Mouse (Mus musculus): ENCODE data around the gene Pacsin3. TPM values are rescaled to one million over a fixed set of nuclear protein-coding genes. Genes with fewer than 3 reads are reported as not detected.

Gene Pacsin3
- polyA plus RNA-seq (2012; rRNA removed; ENCODE audit: low replicate concordance) = 27.4 and 58.8 TPM in 2 replicates

DNA sequence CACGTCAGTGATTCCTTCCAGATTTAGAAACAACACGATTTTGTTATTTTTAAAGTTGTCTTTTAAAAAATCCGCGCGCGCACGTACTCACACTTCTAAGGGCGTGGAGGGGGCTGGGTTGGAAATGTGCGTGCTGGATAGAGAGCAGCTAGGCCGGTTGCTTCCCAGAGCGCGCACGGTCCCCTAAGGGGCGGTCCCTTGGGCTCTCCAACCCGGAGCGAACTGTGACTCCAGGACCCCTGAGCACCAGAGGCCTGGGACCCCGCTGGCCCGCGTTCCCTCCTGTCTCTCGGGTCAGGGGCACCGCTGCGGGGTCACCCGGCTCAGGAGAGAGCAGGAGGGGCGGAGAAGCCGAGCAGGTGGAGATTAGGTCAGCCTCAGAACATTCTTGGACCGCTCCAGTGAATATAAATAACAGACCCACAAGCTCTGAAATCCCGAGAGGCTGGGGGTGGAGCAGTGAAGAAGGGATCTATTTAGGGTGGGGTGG is at the start of gene Pacsin3:
TSS of gene Pacsin3 (plus strand) at position 294 of the 490 bp plus-strand sequence.

DNA sequence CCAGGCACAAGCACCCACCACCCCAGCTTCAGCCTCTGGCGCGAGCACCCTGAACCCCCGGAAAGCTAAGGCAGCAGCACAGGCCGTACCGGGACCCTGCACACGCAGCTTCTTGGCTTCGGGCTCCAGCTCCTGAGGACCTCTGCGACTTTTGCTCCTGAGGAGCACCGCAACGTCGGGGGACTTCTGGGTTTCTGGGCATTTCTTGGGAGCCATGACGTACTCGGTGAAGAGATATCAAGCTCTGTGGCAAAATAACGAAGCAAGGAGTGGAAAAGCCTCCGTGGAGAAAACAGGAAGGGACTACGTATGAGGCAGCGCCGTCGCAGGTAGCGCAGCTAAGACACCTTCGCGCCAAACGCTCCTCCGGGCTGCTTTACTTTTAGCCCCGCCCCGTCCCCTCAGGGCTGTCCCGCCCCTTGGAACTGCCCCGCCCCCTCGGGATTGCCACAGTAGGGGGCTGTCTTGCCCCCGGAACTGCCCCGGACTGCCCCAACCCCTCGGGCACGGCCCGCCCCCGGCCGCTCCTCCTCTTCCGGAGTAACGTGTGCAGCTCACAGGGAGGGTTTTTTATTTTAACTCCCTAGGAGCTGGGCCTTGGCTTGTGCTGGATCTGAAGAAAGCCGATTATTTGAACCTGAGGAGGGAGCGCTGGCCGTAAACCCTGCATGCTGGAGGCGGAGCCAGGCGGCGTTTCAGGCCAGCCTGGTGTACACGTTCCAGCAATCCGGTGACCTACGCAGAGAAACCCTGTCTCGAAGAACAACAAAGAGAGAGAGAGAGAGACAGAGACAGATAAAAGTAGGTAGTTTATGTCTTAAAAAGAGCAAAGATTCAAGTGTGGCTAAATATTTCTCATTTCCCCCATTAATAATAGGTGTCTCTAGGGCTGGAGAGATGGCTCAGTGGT is 18.9 kb upstream of the Pacsin3 start, which contains the start of gene Ddb2:
TSS of gene Ddb2 (minus strand) at position 382 of the 910 bp plus-strand sequence.

DNA sequence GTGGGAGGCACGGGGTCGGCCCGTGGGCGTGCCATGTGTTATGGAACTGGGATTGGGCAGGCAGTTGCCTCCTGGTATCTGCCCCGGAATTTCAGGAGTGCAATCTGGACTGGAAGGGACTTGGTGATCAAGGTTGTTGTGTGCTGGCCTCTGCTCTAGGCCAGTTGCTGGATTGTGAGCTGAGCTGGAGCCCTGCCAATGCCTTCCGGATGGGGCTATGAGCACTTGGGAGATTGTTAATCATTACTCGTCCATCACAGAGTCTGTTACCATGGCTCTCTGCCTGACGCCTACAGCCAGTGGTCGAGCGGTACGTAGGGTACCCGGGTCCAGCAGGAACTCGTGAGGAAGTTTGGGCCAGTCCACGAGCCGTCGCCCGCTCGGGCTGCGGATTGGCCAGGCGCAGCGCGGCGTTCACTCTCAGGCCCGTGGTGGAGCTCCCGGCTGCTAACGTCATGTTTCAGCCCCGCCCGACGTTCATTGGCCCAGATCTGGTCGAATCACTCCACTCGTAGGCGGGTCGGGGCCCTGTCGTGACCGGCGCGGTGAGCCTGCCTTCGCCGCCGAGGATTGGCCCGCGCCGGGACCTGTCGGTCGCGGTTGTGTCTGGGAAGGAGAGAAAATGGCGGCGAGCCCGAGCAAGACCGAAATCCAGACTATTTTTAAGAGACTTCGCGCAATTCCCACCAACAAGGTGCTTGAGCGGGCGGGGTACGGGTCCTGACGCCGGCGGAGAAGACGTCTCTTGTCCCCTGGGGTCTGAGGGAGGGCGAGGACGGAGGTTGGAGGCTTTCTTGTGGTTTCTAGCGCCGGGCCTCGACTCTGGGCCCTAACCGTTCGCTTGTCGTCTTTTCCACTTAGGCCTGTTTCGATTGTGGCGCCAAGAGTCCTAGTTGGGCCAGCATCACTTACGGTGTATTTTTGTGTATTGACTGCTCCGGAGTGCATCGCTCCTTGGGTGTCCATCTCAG is 9.2 kb downstream of the Pacsin3 start, which contains the start of gene Arfgap2:
TSS of gene Arfgap2 (plus strand) at position 264 of the 971 bp plus-strand sequence.

Other genes starting within 250 kb of the Pacsin3 start
- gene Rapsn, start 220.3 kb upstream of the Pacsin3 start, polyA plus RNA-seq (2012; rRNA removed; ENCODE audit: low replicate concordance) = 3.6 and 9.9 TPM in 2 replicates
- 47.3 and 73.2 TPM in 2 replicates for gene Psmc3, start 201.9 kb upstream of the Pacsin3 start, polyA plus RNA-seq (2012; rRNA removed; ENCODE audit: low replicate concordance)
- 70.6 and 95.5 TPM in 2 replicates for gene Slc39a13, start 185.5 kb upstream of the Pacsin3 start, polyA plus RNA-seq (2012; rRNA removed; ENCODE audit: low replicate concordance)
- gene Spi1, start 173.6 kb upstream of the Pacsin3 start, polyA plus RNA-seq (2012; rRNA removed; ENCODE audit: low replicate concordance) = 79.3 and 90.0 TPM in 2 replicates
- gene Mybpc3, start 137.8 kb upstream of the Pacsin3 start, polyA plus RNA-seq (2012; rRNA removed; ENCODE audit: low replicate concordance) = 0.19 and 0.27 TPM in 2 replicates
- gene Madd, start 72.1 kb upstream of the Pacsin3 start, polyA plus RNA-seq (2012; rRNA removed; ENCODE audit: low replicate concordance) = 27.3 and 28.6 TPM in 2 replicates
- gene Nr1h3, start 53.1 kb upstream of the Pacsin3 start, polyA plus RNA-seq (2012; rRNA removed; ENCODE audit: low replicate concordance) = 135 and 138 TPM in 2 replicates
- gene Acp2, start 53.1 kb upstream of the Pacsin3 start, polyA plus RNA-seq (2012; rRNA removed; ENCODE audit: low replicate concordance) = 31.3 and 41.3 TPM in 2 replicates
- 14.5 and 28.4 TPM in 2 replicates for gene Ddb2, start 19.0 kb upstream of the Pacsin3 start, polyA plus RNA-seq (2012; rRNA removed; ENCODE audit: low replicate concordance)
- gene Arfgap2, start 9.0 kb downstream of the Pacsin3 start, polyA plus RNA-seq (2012; rRNA removed; ENCODE audit: low replicate concordance) = 35.7 and 52.3 TPM in 2 replicates
- 9.0 and 19.7 TPM in 2 replicates for gene 1110051M20Rik, start 188.8 kb downstream of the Pacsin3 start, polyA plus RNA-seq (2012; rRNA removed; ENCODE audit: low replicate concordance)
- 2.4 and 5.1 TPM in 2 replicates for gene Lrp4, start 201.6 kb downstream of the Pacsin3 start, polyA plus RNA-seq (2012; rRNA removed; ENCODE audit: low replicate concordance)